Mouse (Mus musculus) adrenal gland, adult 8-10 months (tissue): ENCODE measurements around the gene Plagl1. TPM values are rescaled to one million over a fixed set of nuclear protein-coding genes. Genes with fewer than 3 reads are reported as not detected.

ENCODE experiments used
- DNase-seq: peaks from one replicate; pipeline ENCODE4 v3.0.0; 2022
- total RNA-seq, 4 experiments: library from RNA; stranded (reverse); gene quantifications; 2 replicates each; pipeline ENCODE4 v1.2.4; 2022

Plagl1 gene
- total RNA-seq, 4 experiments from 2014 or later, result 5.8 to 16.0 (median 11.3) TPM

- peak; percentile 47 for DNase-seq
These were observed 30.5 kb downstream of the Plagl1 start for GRCm38 (mm10) chr10:13090596-13091424.

GRCm38 (mm10) chr10:13092996-13093395, 32.7 kb downstream of the Plagl1 start:
- no peak for DNase-seq

GRCm38 (mm10) chr10:13098895-13099294, 38.6 kb downstream of the Plagl1 start:
- DNase-seq, result no peak

GRCm38 (mm10) chr10:13100061-13100648, 39.9 kb downstream of the Plagl1 start:
- DNase-seq, result no peak

- DNase-seq, result no peak
These were observed 42.1 kb downstream of the Plagl1 start for GRCm38 (mm10) chr10:13102360-13102759.

- DNase-seq, result no peak
These were observed 43.5 kb downstream of the Plagl1 start for GRCm38 (mm10) chr10:13103838-13104237.

- DNase-seq, result no peak
These were observed 46.8 kb downstream of the Plagl1 start for GRCm38 (mm10) chr10:13106909-13107624.

GRCm38 (mm10) chr10:13108021-13108548, 47.8 kb downstream of the Plagl1 start:
- DNase-seq, result no peak

- no peak for DNase-seq
These were observed 48.5 kb downstream of the Plagl1 start for GRCm38 (mm10) chr10:13108847-13109246.

- DNase-seq, result no peak
These were observed 49.5 kb downstream of the Plagl1 start for GRCm38 (mm10) chr10:13109781-13110180.

- no peak for DNase-seq
These were observed 52.5 kb downstream of the Plagl1 start for GRCm38 (mm10) chr10:13112849-13113248.

GRCm38 (mm10) chr10:13113641-13114040, 53.3 kb downstream of the Plagl1 start:
- DNase-seq, result no peak

- DNase-seq, result no peak
These were observed 54.7 kb downstream of the Plagl1 start for GRCm38 (mm10) chr10:13115030-13115429.

- DNase-seq, result no peak
These were observed 56.7 kb downstream of the Plagl1 start for GRCm38 (mm10) chr10:13116706-13117665.

- no peak for DNase-seq
These were observed 57.9 kb downstream of the Plagl1 start for GRCm38 (mm10) chr10:13118024-13118769.

GRCm38 (mm10) chr10:13118770-13119102, 58.4 kb downstream of the Plagl1 start:
- DNase-seq, result no peak

- DNase-seq, result no peak
These were observed 59.0 kb downstream of the Plagl1 start for GRCm38 (mm10) chr10:13119300-13119699.

GRCm38 (mm10) chr10:13125811-13126210, 65.5 kb downstream of the Plagl1 start:
- no peak for DNase-seq

GRCm38 (mm10) chr10:13127335-13127734, 67.0 kb downstream of the Plagl1 start:
- no peak for DNase-seq

GRCm38 (mm10) chr10:13127946-13128345, 67.6 kb downstream of the Plagl1 start:
- no peak for DNase-seq

GRCm38 (mm10) chr10:13133850-13134249, 73.5 kb downstream of the Plagl1 start:
- no peak for DNase-seq
